Mouse (Mus musculus) CH12F3 (cell line): ENCODE data around the gene Cfap44.

Experiments
- in situ Hi-C: fragments of 300-500 bp; cut with MboI; formaldehyde crosslinking; loops from 2 replicates; pipeline ENCODE4 v1.14.3; 2020; ENCODE audit warnings: low sequenced_read_pairs

Cfap44 gene

GRCm38 (mm10) chr16:44492151-44492550, 97.6 kb downstream of the Cfap44 start:
- in situ Hi-C loops = loop anchor here (25.0 kb wide), 1 partner anchor 620 kb away; no protein-coding TSS in a partner anchor

DNA sequence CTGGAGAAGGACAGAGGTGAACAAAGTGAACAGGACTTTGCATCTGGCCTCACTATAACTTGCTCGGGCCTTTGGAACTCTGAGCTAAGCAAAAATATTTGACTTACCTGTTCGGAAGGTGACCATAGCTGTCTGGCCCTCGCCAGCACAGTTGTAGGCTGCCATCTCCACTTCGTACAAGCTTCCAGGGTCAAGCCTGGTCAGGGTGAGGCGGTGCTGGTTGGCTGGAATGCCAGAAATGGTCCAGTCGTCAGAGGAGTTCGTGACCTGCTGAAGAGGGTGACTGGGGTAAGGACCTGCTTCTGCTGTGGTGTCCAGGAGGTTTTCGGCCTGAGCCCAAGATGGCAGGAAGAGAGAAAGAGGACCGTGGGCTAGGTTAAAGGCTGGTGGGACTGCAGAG, 98.1 kb downstream of the Cfap44 start:
- in situ Hi-C loops = loop anchor here (25.0 kb wide), 1 partner anchor 620 kb away; no protein-coding TSS in a partner anchor

GRCm38 (mm10) chr16:44493868-44494267, 99.3 kb downstream of the Cfap44 start:
- in situ Hi-C loops = loop anchor here (25.0 kb wide), 1 partner anchor 618 kb away; no protein-coding TSS in a partner anchor

- in situ Hi-C loops = loop anchor here (25.0 kb wide), 1 partner anchor 618 kb away; no protein-coding TSS in a partner anchor
Measured at GRCm38 (mm10) chr16:44494441-44495108, 100.0 kb downstream of the Cfap44 start.

- in situ Hi-C loops = loop anchor here (25.0 kb wide), 1 partner anchor 615 kb away; no protein-coding TSS in a partner anchor
Measured at GRCm38 (mm10) chr16:44496971-44497464, 102.4 kb downstream of the Cfap44 start.

GRCm38 (mm10) chr16:44498447-44498846, 103.9 kb downstream of the Cfap44 start:
- in situ Hi-C loops = loop anchor here (25.0 kb wide), 1 partner anchor 614 kb away; no protein-coding TSS in a partner anchor

DNA sequence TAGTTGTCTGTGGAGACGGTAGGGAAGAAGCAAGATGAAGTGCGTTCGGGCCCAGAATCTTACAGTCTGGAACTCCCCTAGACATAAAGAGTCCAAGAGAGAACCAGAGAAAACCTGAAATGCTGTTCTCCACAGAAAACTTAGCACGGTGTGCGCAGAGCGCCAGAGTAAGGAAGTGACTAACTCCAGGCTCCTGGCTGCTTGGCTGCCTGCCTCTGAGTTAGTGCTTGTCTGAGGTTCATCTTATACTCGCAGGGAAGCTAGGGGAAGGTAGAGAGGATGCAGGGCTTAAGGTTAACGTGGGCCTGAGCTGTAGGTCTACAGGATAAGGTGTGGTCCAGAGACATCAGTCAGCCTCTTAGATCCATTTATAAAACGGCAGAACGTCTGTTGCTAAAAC, 107.2 kb downstream of the Cfap44 start:
- in situ Hi-C loops = no loop called here

DNA sequence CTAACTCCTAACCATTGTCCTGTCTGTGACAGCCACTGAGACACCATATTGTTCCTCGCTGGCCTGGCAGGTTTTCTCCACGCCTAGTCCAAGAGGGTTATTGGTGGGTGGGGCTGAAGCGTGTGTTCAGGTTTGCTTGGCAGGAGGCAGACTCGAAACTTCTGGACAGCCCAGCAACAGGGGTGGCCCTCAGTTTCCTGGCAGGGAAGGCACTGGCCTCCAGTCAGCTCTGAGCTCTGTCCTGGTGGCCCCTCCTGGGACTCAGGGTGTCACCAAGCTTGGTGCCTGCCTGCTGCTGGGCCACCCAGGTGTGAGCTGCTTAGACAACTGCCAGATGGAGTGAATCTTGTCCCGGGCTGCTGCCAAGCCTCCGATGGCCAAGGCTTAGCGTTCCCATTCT, 107.7 kb downstream of the Cfap44 start:
- in situ Hi-C loops = no loop called here

DNA sequence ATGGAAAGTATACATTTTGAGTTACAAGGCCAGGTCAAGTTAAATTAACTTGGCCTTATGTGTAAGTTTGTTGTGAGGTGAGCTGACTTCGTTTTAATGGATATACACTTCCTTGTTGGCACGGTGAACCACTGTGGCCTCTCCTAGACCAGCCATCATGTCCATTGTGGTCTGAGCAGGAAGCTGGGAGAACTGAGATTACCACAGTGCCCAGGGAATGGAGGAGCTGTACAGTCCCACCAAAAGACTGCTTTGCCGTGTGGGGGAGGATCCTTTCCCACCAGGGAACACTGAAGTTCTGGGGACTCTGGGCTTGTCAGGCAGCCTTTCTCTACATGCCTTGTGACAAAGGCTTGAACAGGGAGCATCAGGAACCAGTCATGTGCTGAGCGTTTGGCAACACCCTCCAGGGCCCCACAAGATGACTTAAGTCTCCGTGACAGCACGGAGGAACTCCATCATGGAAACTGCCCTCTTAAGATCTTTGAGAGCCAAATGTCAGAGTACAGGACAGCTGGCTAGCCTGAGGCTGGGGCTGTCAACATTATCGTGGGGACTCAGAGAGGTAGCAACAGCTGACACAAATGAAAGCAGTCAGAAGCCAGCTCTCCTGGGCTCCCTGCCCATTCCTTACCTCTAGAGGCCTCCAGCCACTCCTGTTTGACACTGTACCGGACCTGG, 108.4 kb downstream of the Cfap44 start:
- in situ Hi-C loops = no loop called here

GRCm38 (mm10) chr16:44505243-44505642, 110.6 kb downstream of the Cfap44 start:
- in situ Hi-C loops = no loop called here

DNA sequence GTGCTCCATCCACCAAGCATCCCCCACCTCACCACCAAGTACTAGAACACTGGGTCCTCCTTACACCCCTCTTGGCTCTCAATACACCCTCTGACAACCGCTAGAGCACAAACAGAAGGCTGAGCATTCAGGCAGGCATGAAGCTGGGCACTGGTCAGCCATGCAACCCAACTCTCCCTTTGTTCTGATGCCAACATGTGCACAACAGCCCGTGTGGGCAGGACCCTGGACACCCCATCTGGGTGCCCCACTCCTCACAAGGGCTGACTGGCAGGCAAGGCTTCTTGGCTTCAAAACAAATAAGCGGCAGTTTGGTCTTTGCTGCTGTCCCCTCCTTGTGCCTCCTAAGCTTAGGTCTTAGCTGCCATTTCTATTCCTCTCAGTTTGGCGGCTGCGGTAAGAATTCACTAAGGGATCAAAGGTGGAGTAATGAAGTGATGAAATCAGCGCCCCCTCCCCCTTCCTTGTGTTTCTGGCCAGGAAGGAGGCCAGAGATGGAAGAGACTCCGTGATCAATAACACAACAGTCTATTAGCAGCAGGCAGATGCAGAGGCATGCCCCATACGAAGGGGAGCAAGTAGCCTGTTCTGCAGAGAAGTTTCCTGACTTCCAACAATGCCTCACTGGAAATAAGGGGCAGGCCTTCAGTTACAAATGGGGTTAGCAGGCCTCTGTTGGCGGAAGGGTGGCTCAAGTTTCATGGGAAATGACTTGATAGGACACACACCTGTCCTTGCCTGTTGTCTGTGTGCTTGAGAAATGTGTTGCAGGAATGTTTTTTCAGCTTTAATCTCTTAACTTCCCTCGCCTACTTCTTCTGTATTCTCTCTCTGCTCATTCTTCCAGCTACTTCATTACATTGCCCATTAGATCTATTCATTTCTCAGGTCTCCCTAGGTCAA, 112.7 kb downstream of the Cfap44 start:
- in situ Hi-C loops = no loop called here

- in situ Hi-C loops = no loop called here
Measured at GRCm38 (mm10) chr16:44508025-44508424, 113.4 kb downstream of the Cfap44 start.

DNA sequence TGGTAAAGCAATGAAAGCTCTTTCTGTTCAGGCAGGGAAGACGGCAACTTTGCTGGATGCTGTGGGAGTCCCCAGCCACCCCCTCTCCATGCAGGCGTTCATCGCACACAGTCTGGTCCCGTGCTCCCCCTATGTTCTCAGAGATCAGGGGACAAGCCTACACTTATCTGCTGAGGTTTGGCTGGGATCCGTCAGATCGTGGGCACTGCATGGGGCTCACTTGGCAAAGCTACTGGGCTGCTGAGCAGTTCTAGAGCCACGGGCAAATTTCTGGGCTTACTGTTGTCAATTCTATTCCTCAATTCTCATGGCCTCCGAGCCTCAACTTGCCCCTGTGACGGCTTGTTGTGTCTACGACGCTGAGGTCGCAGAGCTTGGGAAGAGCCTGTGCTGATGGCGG, 114.2 kb downstream of the Cfap44 start:
- in situ Hi-C loops = no loop called here

DNA sequence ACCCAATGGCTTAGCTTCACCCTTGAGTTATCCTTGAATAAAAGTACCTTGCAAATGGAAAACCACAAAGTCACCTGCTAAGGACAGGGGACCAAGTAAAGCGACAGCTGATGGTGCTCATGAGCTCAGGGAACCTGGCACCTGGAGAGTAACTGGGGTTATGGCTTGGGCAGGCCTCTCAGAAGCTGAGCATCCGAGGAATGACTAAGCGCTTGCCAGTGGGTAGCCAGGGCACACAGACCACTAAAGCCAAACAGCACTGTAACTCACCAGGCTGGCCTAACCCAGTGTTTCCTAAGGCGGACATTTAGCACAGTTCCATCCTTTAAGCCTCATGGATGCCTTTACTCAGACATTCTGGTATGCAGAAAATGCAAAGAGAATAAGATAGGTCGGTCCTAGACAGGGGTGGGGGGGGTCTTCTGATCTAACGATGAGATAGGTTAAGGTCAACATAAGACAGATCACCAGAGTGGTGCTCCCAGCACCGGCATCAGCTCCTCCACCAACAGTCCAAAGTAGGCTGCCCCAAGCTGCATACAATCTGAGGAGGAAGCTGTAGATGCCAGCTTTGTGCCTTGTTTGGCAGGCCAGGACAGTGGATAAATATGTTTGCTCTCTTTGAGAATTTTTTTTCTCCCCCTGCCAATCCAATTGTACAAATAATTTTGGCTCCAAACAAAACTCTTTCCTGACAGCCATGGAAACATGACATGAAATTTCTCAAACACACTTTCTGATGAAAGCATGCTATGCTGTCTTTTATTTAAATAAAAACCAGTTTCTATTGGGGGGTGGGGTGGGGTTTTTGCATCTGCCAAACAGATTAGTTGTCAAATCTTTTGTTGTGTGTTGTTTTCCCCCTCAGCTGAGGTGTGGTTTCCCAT, 115.1 kb downstream of the Cfap44 start:
- in situ Hi-C loops = no loop called here

DNA sequence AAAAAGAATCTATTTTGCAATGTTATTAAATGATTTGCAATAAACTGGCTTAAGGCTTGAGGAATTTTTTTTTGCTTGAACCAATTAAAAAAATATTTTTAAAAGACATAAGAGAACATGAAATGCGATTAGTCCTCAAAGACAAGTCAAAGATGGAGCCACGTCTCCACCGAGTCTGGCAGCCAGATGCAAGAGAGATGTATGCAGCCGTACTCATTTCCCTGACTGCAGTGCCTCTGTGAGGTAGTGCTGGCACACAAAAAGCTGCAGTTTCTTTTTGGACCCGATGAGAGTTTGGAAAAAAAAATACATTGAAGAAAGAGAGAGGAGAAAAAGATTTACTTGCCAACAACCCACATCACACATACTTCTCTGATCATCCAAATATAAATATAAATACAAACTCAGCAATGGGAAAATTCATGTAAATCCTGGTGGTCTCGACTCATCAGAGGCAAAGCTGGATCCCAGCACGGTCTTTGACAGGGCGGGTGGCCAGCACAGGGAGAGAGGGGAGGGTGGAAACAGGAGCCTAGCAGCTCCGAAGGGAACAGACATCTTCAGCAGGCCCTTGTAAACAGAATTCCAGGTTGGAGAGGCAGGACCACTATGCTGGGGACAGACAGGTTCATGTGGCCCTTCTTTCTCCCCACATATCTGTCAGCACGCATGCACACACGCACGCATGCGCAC, 116.1 kb downstream of the Cfap44 start:
- in situ Hi-C loops = no loop called here

- in situ Hi-C loops = no loop called here
Measured at GRCm38 (mm10) chr16:44516498-44516897, 121.9 kb downstream of the Cfap44 start.

DNA sequence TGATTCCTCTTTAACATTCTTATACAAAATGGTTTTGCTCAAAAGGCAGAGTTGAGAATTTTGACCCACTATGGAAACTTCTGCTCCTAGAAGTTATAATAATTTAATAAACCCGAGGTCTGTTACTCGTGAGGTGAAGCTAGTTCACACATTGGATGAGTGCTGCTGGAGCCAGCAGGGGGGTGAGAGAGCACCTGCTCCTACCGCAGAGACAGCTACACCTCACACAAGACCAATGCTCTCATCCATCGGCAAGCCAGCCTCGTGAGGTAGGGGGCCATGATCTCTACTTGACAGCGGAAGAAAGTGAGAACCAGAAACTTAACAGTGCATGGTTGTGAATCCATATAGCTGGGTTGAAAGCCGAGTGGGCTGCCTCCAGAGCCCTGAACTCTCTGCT, 129.0 kb downstream of the Cfap44 start:
- in situ Hi-C loops = no loop called here

DNA sequence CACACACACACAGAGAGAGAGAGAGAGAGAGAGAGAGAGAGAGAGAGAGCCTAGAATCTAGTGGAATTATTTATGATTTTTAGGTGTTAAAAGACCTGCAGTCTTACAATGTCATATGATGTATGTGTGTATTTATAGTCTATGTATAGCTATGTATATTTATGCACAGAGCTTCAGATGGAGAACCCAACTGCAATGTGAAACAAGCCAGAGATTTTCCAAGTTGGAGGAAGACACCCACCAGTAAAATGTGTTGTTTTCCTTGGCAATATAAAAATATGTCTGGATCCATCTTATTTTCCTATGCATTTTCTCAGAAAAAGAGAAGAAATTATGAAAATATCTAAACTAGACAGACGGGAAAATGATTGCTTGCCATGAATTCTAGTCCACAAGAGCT, 131.4 kb downstream of the Cfap44 start:
- in situ Hi-C loops = no loop called here

GRCm38 (mm10) chr16:44526689-44527088, 132.1 kb downstream of the Cfap44 start:
- in situ Hi-C loops = no loop called here
